ENCODE assay signal across 8 mouse cellular contexts in genomic region chr11:80818060-80818697, GRCm38 (mm10). TPM values are rescaled to one million over a fixed set of nuclear protein-coding genes. Genes with fewer than 3 reads are reported as not detected.
A peak's percentile ranks its signal among the peaks of the same experiment; 100 is the strongest.
DNase-seq lines count a peak whose midpoint lies in the region; ATAC-seq and TF ChIP-seq lines count a peak whose summit lies in the region.

No protein-coding gene starts in this region.

- TF ChIP-seq CTCF in Patski (IDR thresholded peaks at IDR 0.05) = peak; percentile 90

- POLR2A ChIA-PET in Patski (lab: Charles Lee) = no interaction called here

- H3K4me2 ChIP-seq in hindbrain, embryonic 13.5 days = no peak overlapping the region

- CTCF ChIA-PET in Patski (lab: Charles Lee) = interaction anchor here (0.8 to 1.4 kb wide), 3 partner anchors 35 to 117 kb away, joined by 3 to 5 read pairs (median 3); no protein-coding TSS in a partner anchor

- WGBS in hindbrain, embryonic 13.5 days = 49% methylated on average over 11 of the region's 11 CpGs

- peak; percentile 57 for DNase-seq in Patski (ENCODE audit: low read depth, low spot score)
- DNase-seq in cerebellum, adult 8-10 months = peak; percentile 59
- DNase-seq in frontal cortex, postnatal 10 days (ENCODE audit: low spot score in 2 of 2) = peak; percentile 54 to 57
- DNase-seq in layer of hippocampus, postnatal 25 days (ENCODE audit: extremely low spot score in 1 of 2, low spot score in 1 of 2) = peak; percentile 41 to 61
- DNase-seq in lung, postnatal 14 days = peak; percentile 85
- DNase-seq in right cerebral cortex, postnatal 10 days (ENCODE audit: low spot score in 2 of 2) = peak; percentile 78
- peak; percentile 67 to 81 for DNase-seq in urinary bladder, postnatal 4 days (ENCODE audit: low spot score in 2 of 2)

- H3K4me3 ChIP-seq in hindbrain, embryonic 13.5 days = no peak overlapping the region

- peaks cover 13% of the 10 kb centered on the region; the same call in 1 of the 2 replicates for H3K36me3 ChIP-seq in hindbrain, embryonic 13.5 days

- no peak overlapping the region for H3K27ac ChIP-seq in hindbrain, embryonic 13.5 days

- ATAC-seq in Patski = peak; percentile 70
- ATAC-seq in hindbrain, embryonic 13.5 days (ENCODE audit: low FRiP score) = 0 out of 2 replicates have a peak, but pooled peaks have one; percentile 10

- no peaks in the 10 kb centered on the region for H3K9me3 ChIP-seq in hindbrain, embryonic 13.5 days

- no peak overlapping the region for H3K9ac ChIP-seq in hindbrain, embryonic 13.5 days

- peaks cover 11% of the 10 kb centered on the region for H3K4me1 ChIP-seq in hindbrain, embryonic 13.5 days (replicated peaks)

- no peaks in the 10 kb centered on the region for H3K27me3 ChIP-seq in Patski
- no peaks in the 10 kb centered on the region for H3K27me3 ChIP-seq in hindbrain, embryonic 13.5 days

- in situ Hi-C loops in Patski (cut with MboI; ENCODE audit: low pct_unique_long_range_greater_than_20kb) = loop anchor here (25.0 kb wide), 1 partner anchor 356 kb away; no protein-coding TSS in a partner anchor

RNA-seq across cellular contexts. Expression of gene Tmem98, which starts 8.2 kb away (rescaled TPM):
- polyA plus RNA-seq in Patski (2021) = 151 TPM
- 32.7 and 33.5 TPM in 2 replicates for polyA plus RNA-seq in hindbrain, embryonic 13.5 days (2015; fragmentation: Nextera tagmentation; extraction: Ambion mirVana)
- total RNA-seq in layer of hippocampus, postnatal 25 days (2021) = 10 to 100 TPM; 10.3 to 11.2 TPM

RNA-seq across cellular contexts. Expression of gene Myo1d, which starts 38.4 kb away (rescaled TPM):
- 36.9 TPM for polyA plus RNA-seq in Patski (2021)
- polyA plus RNA-seq in hindbrain, embryonic 13.5 days (2015; fragmentation: Nextera tagmentation; extraction: Ambion mirVana) = 2.2 and 2.4 TPM in 2 replicates
- total RNA-seq in layer of hippocampus, postnatal 25 days (2021) = 1 to 10 TPM; 6.6 to 6.8 TPM

RNA-seq across cellular contexts. Expression of gene Spaca3, which starts 40.0 kb away (rescaled TPM):
- polyA plus RNA-seq in Patski (2021) = not detected
- not detected in 2 replicates for polyA plus RNA-seq in hindbrain, embryonic 13.5 days (2015; fragmentation: Nextera tagmentation; extraction: Ambion mirVana)
- total RNA-seq in layer of hippocampus, postnatal 25 days (2021) = not detected

Comparison
In these comparisons a context has a peak if more than half of its experiments do, and no peak if none do; other contexts are left out.
1. RNA of gene Myo1d, which starts 38.4 kb away (polyA plus RNA-seq): 36.9 TPM in Patski (single experiment); 2.2 to 2.4 TPM in hindbrain, embryonic 13.5 days; every median in the first group is over 10 times any median in the second.
2. Peak in every context shown above with its lines, with median percentiles within 50 percentile points of each other: DNase-seq.